In genomic region chr17:54414260-54414659, GRCm38 (mm10) we compare ENCODE assay signal across 18 mouse cellular contexts.
"Had no signal": no experiment of that assay in that cellular context is flagged by ENCODE, and none has a peak within 500 bp of the region (broad histone marks: within the 10 kb centered on the region; RNA-seq: fewer than 3 reads in every experiment).

No protein-coding gene starts in this region.

- H3K27ac ChIP-seq: lung, embryonic 15.5 days; macrophage; midbrain, embryonic 13.5 days; midbrain, embryonic 15.5 days; neural tube, embryonic 12.5 days; stomach, embryonic 15.5 days; stomach, postnatal 0 days had no signal

- H3K4me2 ChIP-seq: lung, embryonic 15.5 days; midbrain, embryonic 11.5 days; midbrain, embryonic 13.5 days; midbrain, embryonic 15.5 days; neural tube, embryonic 12.5 days; stomach, embryonic 15.5 days had no signal

- H3K4me3 ChIP-seq: lung, embryonic 15.5 days; megakaryocyte, embryonic 14.5 days; midbrain, embryonic 13.5 days; midbrain, embryonic 15.5 days; neural tube, embryonic 12.5 days; stomach, embryonic 15.5 days had no signal

- ATAC-seq: liver, postnatal 0 days; lung, postnatal 0 days; midbrain, embryonic 13.5 days; midbrain, embryonic 15.5 days had no signal

- H3K9me3 ChIP-seq: lung, embryonic 15.5 days; megakaryocyte, embryonic 14.5 days; midbrain, embryonic 13.5 days; midbrain, embryonic 15.5 days; neural tube, embryonic 12.5 days; stomach, embryonic 15.5 days had no signal

- H3K9ac ChIP-seq: liver, postnatal 0 days; lung, embryonic 15.5 days; midbrain, embryonic 13.5 days; midbrain, embryonic 15.5 days; neural tube, embryonic 12.5 days; stomach, embryonic 15.5 days had no signal

- H3K27me3 ChIP-seq: lung, embryonic 15.5 days; megakaryocyte, embryonic 14.5 days; midbrain, embryonic 13.5 days; midbrain, embryonic 15.5 days; neural tube, embryonic 12.5 days; stomach, embryonic 15.5 days had no signal

- H3K4me1 ChIP-seq: lung, embryonic 15.5 days; megakaryocyte, embryonic 14.5 days; midbrain, embryonic 13.5 days; midbrain, embryonic 15.5 days; neural tube, embryonic 12.5 days; stomach, embryonic 15.5 days had no signal

- H3K36me3 ChIP-seq: lung, embryonic 15.5 days; midbrain, embryonic 13.5 days; midbrain, embryonic 15.5 days; neural tube, embryonic 12.5 days; stomach, embryonic 15.5 days had no signal

- DNase-seq: liver, postnatal 0 days; lung, adult 2 months; lung, postnatal 14 days; lung, postnatal 36 days; right cerebral cortex, postnatal 14 days; thymus, adult 2 months; thymus, postnatal 25 days; thymus, postnatal 4 days had no signal
